In the genomic region with DNA sequence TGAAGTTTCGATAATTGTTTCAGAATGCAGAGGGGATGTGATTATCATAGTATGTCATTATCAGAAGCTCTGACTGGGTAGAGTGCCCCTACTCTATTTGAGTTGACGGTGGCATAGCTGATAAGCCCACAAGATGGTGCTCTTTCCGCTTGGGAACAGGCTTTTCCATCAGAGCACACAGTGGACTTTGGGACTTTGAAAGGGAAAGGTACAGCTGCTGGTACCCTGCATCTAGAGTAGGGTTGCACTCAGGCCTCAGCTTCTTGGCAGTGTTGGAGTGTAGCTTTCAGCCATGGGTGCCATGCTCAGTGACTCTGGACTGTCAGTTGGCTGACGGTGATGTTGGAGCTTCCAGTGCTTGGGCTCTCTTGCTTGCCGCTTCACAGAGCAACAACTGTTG, we compare ENCODE assay signal across 9 mouse cellular contexts. TPM values are rescaled to one million over a fixed set of nuclear protein-coding genes. Genes with fewer than 3 reads are reported as not detected.
DNase-seq lines count a peak whose midpoint lies in the region; ATAC-seq and TF ChIP-seq lines count a peak whose summit lies in the region.
"Had no signal": no experiment of that assay in that cellular context is flagged by ENCODE, and none has a peak within 500 bp of the region (broad histone marks: within the 10 kb centered on the region; RNA-seq: fewer than 3 reads in every experiment).

No protein-coding gene starts in this region.

- in situ Hi-C loops in Patski (cut with MboI; ENCODE audit: low pct_unique_long_range_greater_than_20kb) = no loop called here

- POLR2A ChIA-PET in Patski (lab: Charles Lee) = no interaction called here

- no peak overlapping the region for H3K27ac ChIP-seq in kidney, embryonic 15.5 days
- H3K27ac ChIP-seq in forebrain, embryonic 15.5 days (replicated peaks) = no peak overlapping the region
- H3K27ac ChIP-seq: embryonic facial prominence, embryonic 13.5 days had no signal

- H3K36me3 ChIP-seq in kidney, embryonic 15.5 days = peaks cover 59% of the 10 kb centered on the region
- peaks cover 29% of the 10 kb centered on the region for H3K36me3 ChIP-seq in forebrain, embryonic 15.5 days

- no peak overlapping the region for H3K4me3 ChIP-seq in kidney, embryonic 15.5 days (replicated peaks)
- no peak overlapping the region for H3K4me3 ChIP-seq in forebrain, embryonic 15.5 days
- H3K4me3 ChIP-seq: embryonic facial prominence, embryonic 13.5 days had no signal

- H3K4me1 ChIP-seq in kidney, embryonic 15.5 days = no peaks in the 10 kb centered on the region
- peaks cover 18% of the 10 kb centered on the region for H3K4me1 ChIP-seq in forebrain, embryonic 15.5 days

- ATAC-seq in kidney, embryonic 15.5 days (replicated peaks; ENCODE audit: low FRiP score) = no peak
- peak; percentile 33 for ATAC-seq in Patski
- peak; percentile 42; the same call in 1 of the 2 replicates for ATAC-seq in forebrain, embryonic 15.5 days (replicated peaks)

- WGBS in kidney, embryonic 15.5 days = 78% methylated on average over 5 of the region's 5 CpGs
- WGBS in forebrain, embryonic 15.5 days = 67% methylated on average over 5 of the region's 5 CpGs

- CTCF ChIA-PET in Patski (lab: Charles Lee) = interaction anchor here (0.8 to 2.6 kb wide), 14 partner anchors 8 to 552 kb away, joined by 3 to 13 read pairs (median 4); partner anchors contain the start of gene Zkscan6

- no peak overlapping the region for H3K9ac ChIP-seq in kidney, embryonic 15.5 days
- H3K9ac ChIP-seq in forebrain, embryonic 15.5 days (replicated peaks) = no peak overlapping the region
- H3K9ac ChIP-seq: embryonic facial prominence, embryonic 13.5 days had no signal

- H3K27me3 ChIP-seq in kidney, embryonic 15.5 days = no peaks in the 10 kb centered on the region
- no peaks in the 10 kb centered on the region for H3K27me3 ChIP-seq in Patski
- H3K27me3 ChIP-seq in forebrain, embryonic 15.5 days = no peaks in the 10 kb centered on the region
- H3K27me3 ChIP-seq: embryonic facial prominence, embryonic 13.5 days had no signal

- DNase-seq in kidney, adult 11 months = peak; percentile 22
- DNase-seq in Patski (ENCODE audit: low read depth, low spot score) = no peak
- DNase-seq in mesoderm, embryonic 11.5 days (ENCODE audit: low read depth, low spot score) = peak; percentile 22
- DNase-seq in heart, adult 18-20 months = no peak
- DNase-seq in adrenal gland, adult (ENCODE audit: inconsistent age in 2 of 2, low spot score in 1 of 2) = no peak
- DNase-seq in right cerebral cortex, adult 18-20 months = no peak

- H3K9me3 ChIP-seq in kidney, embryonic 15.5 days (replicated peaks) = no peaks in the 10 kb centered on the region
- no peaks in the 10 kb centered on the region for H3K9me3 ChIP-seq in forebrain, embryonic 15.5 days
- H3K9me3 ChIP-seq: embryonic facial prominence, embryonic 13.5 days had no signal

- H3K4me2 ChIP-seq in kidney, embryonic 15.5 days = no peak overlapping the region
- H3K4me2 ChIP-seq in forebrain, embryonic 15.5 days (replicated peaks) = no peak overlapping the region
- H3K4me2 ChIP-seq: embryonic facial prominence, embryonic 13.5 days had no signal

- TF ChIP-seq CTCF in Patski (IDR thresholded peaks at IDR 0.05) = peak; percentile 26

RNA-seq across cellular contexts. Expression of gene Zkscan6, which starts 13.3 kb away (rescaled TPM):
- polyA plus RNA-seq in kidney, embryonic 15.5 days (2015; fragmentation: Nextera tagmentation; extraction: Ambion mirVana) = 14.7 and 16.0 TPM in 2 replicates
- polyA plus RNA-seq in Patski (2021) = 10.4 TPM
- polyA plus RNA-seq in forebrain, embryonic 15.5 days (2015; fragmentation: Nextera tagmentation; extraction: Ambion mirVana) = 25.1 and 26.5 TPM in 2 replicates
- total RNA-seq in heart, adult 18-20 months (2021) = 1 to 10 TPM; 4.4 to 4.5 TPM

RNA-seq across cellular contexts. Expression of gene Map2k4, which starts 32.2 kb away (rescaled TPM):
- 61.3 and 61.8 TPM in 2 replicates for polyA plus RNA-seq in kidney, embryonic 15.5 days (2015; fragmentation: Nextera tagmentation; extraction: Ambion mirVana)
- 51.1 TPM for polyA plus RNA-seq in Patski (2021)
- polyA plus RNA-seq in forebrain, embryonic 15.5 days (2015; fragmentation: Nextera tagmentation; extraction: Ambion mirVana) = 77.8 and 83.4 TPM in 2 replicates
- total RNA-seq in heart, adult 18-20 months (2021) = 10 to 100 TPM; 42.1 to 43.9 TPM

Comparison
In these comparisons a context has a peak if more than half of its experiments do, and no peak if none do; other contexts are left out.
1. DNase-seq: peak in kidney, adult 11 months (single experiment) and mesoderm, embryonic 11.5 days (single experiment); none in Patski (single experiment), heart, adult 18-20 months (0 of 2), adrenal gland, adult (0 of 2) and right cerebral cortex, adult 18-20 months (single experiment).